Mouse (Mus musculus) 416B (cell line): ENCODE data around the gene Gm17482.

Experiments used
- DNase-seq: peaks from one replicate; pipeline ENCODE4 v3.0.0; 2011; ENCODE audit warnings: low read depth

Gene Gm17482

DNA sequence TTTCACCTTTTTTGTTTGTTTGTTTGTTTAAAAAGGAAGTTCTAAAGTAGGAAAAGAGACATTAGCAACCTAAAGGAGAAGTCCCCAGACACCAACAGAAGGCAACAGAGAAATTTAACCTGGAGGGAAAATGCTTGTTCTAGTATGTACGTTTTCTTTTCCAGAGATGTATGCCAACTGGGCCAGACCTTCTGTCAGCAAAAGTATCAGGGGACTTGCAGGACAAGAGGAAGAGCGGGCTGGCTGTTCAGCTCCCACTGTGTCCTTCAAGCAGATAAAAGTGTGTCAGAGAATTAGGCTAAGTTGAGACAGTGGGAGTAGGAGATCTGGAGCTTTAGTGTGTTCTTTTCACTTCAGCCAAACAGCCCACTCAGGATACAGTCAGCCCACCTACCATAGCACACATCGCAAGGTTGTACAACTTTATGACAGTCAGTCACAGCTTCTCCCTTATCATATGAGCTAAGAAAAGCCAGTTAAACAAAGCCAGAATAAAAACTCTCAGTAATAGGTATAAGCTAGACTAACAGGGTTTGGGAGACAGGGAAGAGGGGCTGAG lies 18.4 kb downstream of the Gm17482 start:
- DNase-seq = no peak

GRCm38 (mm10) chr6:115251531-115251985 lies 24.4 kb downstream of the Gm17482 start:
- no peak for DNase-seq

DNA sequence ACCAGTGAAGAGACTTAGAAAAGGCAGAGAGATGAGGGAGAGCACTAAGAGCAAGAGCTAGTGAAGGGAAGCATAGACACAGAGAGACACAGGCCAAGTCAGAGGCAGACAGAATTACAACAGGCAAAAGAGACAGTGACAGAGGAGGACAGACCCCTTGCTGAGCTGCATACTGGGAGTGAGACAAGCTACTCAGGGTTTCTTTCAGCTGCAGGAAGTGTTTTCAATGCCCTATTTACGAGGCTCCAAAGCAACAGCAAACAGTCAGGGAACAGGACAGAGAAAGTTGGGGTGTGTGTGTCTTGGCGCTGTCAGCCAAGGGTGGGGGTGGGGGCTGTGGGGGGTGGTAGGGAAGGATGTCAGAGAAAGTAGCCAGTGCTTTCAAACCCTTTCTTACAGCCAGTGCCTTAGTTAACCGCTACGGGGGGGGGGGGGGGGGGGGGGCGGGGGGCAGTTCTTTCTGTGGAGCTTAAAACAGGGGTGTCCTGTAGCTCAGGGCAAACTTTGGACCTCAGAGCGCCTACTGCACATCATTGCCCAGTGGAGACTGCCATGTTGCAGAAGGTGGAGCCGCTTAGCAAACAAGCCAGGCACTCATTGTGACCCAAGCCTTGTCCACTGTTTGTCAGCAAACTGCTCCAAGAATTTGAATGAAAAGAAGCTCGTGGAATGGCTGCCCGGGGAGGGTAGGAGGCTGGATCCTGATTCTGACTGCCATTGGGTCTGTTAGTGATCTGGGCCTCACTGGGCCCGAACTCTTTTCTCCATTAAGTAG lies 25.1 kb downstream of the Gm17482 start, which contains the start of gene Timp4:
Gene Timp4, minus strand, starts transcription at position 107 of the 775 bp plus-strand sequence.
- DNase-seq = no peak

DNA sequence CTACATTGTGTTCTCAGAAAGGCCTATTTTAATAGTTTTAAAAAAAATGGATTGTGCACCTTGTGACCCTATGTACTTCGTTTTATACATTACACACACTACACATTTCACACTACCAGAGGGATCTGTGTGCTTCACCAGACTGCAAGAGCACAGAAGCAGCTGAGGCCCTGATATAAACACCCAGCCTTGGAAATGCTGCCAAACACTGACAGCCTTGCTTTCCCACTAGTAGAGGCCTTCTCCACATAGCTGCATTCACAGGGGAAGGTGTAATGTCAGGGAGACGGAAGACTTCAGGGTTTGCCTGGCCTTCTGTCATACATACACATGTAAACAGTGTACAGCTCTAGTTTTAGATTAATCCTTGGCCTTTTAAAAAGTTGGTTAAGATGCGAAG lies 28.0 kb downstream of the Gm17482 start:
- DNase-seq = no peak

GRCm38 (mm10) chr6:115260507-115260906 lies 33.4 kb downstream of the Gm17482 start:
- DNase-seq = no peak

DNA sequence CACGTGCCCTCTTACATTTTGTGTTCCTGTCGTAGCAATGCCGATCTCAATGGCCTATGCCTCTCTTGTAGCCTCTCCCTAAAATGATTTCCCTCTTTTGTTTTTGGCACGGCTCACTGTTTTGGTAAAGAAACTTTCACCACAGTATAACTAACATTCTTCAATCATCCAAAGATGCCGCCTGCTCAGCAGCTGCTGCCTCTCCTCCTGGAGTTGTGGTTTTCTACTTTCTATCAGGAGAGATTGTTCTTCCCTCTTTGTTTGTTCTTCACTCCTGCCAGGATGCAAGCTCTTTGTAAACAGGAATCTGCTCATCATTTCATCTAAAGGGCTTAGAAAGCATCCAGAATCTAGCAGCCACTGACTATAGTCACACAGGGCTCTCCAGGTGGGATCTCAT lies 39.6 kb downstream of the Gm17482 start:
- DNase-seq = no peak

- peak; percentile 69 for DNase-seq
These were observed 40.8 kb downstream of the Gm17482 start for GRCm38 (mm10) chr6:115267916-115268315.

GRCm38 (mm10) chr6:115268551-115269385 lies 41.6 kb downstream of the Gm17482 start:
- DNase-seq = no peak

DNA sequence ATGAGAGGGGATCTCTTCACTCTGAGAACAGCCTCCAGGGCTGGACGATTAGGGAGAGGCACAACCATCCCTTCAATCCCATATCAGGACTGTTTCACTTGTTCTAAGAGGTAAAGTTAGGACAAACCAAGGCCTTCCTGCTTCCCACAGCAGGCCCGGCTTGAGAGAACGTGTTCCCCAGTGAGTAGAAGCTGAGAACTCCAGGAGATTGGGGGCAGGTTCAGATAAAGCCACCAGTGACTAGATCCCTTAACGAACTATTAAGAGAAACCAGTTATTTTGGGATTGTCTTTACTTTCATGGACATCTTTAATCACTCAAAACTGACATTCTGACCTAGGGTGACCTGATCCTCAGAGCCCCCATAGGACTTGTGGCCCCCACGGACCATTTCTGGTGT lies 42.4 kb downstream of the Gm17482 start:
- no peak for DNase-seq

DNA sequence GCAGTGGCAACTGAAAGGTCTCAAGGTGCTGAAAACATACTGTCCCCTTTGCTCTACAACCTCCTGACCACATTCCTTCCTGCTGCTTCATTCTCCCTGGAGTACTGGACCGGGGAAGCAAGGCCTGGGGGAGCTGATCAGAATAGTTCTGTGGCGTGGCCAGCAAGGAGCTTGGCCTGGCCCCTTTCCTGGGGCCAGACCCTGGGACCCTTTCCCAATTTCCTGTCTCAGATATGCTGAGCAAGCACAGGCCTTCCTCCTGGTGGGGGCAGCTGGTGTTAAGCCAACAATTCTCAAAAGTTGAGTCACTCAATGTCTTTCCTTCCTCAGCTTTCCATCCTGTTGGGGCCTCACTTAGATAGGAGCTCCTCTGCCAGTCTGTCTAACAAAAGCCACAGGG lies 42.9 kb downstream of the Gm17482 start:
- peak; percentile 64 for DNase-seq

DNA sequence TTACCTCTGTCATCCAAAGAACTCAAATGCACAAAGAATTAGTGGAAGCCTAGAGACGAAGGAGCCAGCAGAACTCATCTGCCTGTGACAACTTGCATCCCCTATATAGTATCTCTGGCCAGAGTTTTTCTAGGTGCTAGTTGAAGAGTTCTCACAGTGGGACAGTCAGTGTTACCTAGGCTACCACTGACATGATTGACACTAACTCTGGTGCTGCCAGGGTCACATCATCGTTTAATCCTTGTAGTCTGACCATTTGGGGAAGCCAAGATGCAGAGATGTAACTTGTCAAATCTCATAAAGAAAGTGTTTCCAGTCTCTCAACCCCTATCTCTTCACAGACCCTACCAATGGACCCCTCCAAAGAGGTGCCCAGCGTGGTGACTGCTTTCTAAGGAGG lies 44.2 kb downstream of the Gm17482 start:
- DNase-seq = no peak

DNA sequence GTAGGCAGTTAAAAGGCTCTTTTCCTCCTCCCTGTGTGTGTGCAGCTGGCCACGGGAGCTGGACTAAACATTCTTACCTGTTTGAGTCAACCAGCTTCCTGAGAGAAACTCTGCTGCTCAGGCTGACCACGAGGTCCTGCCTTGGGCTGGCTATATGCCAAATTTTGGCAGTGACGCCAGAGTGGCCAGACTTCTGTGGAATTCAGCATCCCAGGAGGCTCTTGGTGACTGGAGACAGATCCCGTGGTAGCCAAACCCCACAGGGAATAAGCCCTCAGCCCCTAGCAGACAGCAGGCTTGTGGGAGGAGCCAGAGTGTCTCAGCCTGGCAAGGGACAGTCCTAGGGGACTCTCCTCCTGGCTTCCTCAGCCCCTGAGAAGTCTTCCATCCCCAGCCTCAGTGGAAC lies 44.7 kb downstream of the Gm17482 start:
- peak; percentile 67 for DNase-seq

GRCm38 (mm10) chr6:115273346-115273745 lies 46.2 kb downstream of the Gm17482 start:
- DNase-seq = no peak

DNA sequence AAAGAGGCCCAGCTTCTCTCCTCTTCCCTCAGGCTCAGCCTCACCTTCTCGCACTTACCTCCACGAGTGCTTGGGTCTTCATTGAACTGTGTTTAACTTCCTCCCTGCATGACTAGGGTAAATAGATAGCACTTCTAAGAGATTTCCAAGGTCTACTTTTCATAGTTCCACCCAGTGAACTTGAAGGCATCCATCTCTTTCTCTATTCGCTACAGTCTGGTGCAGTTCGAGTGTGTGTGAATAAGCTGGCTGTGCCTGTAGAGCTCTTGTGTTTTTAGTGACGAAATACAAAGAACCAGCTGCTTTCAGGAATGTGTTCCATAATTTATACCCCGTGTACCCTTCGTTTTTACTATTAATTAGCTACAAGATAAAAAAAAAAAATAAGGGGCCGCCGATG lies 47.6 kb downstream of the Gm17482 start:
- no peak for DNase-seq

DNA sequence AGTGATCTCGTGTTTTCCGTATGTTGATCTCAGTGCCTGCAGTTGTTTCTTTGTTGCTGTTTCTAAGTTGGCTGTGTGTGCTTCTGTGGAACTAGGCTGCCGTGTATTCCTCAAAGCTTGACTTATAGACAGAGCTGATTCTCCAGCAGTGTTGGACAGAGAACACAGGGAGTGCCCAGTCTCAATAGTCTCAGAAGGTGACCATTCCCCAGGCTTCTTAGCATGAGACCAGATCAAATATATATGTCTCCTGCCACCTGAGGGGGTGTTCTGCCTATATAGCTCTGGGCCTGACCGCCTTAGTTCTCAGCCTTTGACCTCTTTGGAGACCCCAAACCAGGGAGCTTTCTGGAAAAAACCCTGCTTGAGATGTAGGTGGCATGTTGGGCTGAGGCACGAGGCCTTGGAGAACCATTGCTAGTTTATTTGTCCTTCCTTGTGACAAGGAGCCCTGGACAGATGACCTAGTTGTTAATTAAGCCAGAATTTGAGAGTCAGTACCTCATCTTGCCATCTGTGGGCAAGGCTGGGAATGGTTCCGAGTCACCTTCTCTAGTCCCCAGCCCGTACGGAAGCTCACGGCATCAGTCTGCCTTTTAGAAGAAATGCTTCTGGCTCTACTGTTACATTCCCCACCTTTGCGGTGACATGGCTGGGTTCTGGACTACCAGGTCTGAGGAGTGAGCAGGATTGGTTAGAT lies 48.1 kb downstream of the Gm17482 start:
- no peak for DNase-seq

DNA sequence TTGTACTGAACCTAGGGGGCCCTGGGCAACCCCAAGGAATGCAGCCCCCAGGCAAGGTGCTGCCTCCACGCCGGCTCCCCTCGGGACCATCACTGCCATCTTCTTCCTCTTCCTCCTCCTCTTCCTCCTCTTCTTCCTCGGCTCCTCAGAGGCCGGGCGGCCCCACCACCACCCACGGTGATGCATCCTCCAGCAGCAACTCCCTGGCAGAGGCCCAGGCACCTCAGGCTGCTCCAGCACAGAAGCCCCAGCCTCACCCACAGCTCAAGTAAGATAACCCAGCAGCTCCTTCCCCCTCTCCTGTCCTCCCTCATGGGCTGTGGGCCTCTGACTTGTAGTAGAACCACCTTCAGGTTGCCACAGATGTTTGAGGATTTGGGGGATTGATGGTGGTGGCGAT lies 50.9 kb downstream of the Gm17482 start:
- no peak for DNase-seq

- no peak for DNase-seq
These were observed 52.5 kb downstream of the Gm17482 start for GRCm38 (mm10) chr6:115279639-115280038.

DNA sequence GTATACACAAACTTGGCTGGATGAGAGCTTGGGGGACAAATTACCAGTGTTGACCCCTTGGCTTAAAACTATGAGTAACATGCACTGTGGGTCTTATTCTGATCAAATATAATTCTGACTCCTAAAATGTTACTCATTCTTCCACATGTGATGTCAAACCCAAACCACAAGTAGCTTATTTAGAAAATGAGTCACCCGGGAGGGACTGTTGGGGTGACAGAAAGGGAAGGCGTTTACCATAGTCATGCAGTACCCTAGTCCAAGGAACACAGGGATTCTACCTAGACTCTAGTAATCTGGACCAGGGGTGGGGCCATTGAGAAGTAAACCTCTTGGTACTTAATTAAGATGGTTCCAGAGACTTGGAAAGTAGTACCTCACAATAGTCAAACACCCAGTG lies 57.0 kb downstream of the Gm17482 start:
- DNase-seq = peak; percentile 93

DNA sequence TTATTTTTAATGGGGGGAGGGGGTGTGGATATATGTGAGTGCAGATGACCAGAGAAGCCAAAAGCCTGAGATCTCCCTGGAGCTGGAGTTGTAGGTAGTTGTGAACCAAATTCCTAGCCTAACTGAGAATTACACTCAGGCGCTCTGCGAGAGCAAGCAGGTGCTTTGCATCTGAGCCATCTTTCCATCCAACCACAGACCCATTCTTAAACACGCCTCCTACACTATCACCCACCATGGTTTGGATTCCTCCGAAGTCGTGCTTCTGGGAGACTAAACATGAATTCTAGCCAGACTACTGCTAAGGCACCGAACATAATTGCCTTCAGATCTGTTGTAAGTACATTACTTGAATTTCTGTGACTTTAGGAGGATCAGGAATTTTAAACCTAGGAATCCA lies 59.3 kb downstream of the Gm17482 start:
- DNase-seq = no peak

DNA sequence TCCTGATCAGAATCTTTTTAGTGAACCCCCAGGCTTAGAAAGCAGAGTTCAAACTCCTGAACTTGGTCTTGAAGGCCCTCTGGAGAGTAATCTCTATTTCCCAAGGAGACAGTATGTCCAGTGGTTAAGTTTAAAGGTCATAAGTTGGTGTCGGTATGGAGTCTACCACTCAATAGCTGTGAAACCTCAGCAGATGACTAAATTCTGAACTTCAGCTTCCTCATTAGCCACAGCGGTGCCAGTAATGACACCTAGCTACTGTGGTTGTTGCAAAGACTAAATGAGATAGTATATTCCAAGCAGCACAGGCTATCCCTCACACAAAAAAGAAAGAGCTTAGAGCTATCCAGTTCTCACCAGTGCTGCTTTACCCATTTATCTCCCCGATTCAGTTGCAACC lies 61.1 kb downstream of the Gm17482 start:
- DNase-seq = no peak

GRCm38 (mm10) chr6:115290561-115290960 lies 63.4 kb downstream of the Gm17482 start:
- DNase-seq = no peak

- no peak for DNase-seq
These were observed 63.9 kb downstream of the Gm17482 start for GRCm38 (mm10) chr6:115291068-115291467.
